Mouse (Mus musculus): ENCODE results near the gene Cftr. TPM values are rescaled to one million over a fixed set of nuclear protein-coding genes. Genes with fewer than 3 reads are reported as not detected.

The Cftr gene
- polyA plus RNA-seq, 1 experiment from 2014 or later = 7.4 TPM

DNA sequence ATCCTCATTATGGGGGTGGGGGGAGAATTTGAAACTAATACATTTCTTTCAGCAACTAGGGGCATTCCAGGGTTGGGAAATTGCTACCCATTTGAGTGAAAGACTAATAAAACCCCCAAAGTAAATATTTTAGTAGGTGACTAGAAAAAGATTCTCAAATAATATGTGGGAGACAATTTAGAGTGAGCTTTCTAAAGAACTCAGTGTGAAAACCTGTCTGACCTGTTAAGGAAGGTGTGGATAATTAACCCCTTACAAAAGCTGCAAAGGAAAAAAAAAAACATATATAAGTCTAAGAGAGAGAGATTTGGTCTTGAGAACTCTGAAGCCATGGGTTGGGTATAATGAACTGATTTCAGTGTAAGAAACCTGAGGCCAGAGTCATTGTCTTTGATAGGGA, 167.8 kb downstream of the Cftr start:
- no peak overlapping the region for H3K4me3 ChIP-seq (ENCODE audit: low read depth, low read length)
- H3K27me3 ChIP-seq (replicated peaks; ENCODE audit: control insufficient read depth, insufficient read depth, low read length) = no peaks in the 10 kb centered on the region
- no peak overlapping the region for H3K9ac ChIP-seq (ENCODE audit: low read depth, low read length)
- ATAC-seq = no peak
- no peaks in the 10 kb centered on the region for H3K4me1 ChIP-seq (replicated peaks; ENCODE audit: control insufficient read depth, insufficient read depth, low read length)
- no peak for TF ChIP-seq CTCF (IDR thresholded peaks at IDR 0.05; ENCODE audit: low read depth)
- H3K4me2 ChIP-seq (replicated peaks; ENCODE audit: low read depth) = no peak overlapping the region
- no peaks in the 10 kb centered on the region for H3K9me3 ChIP-seq (ENCODE audit: control insufficient read depth)
- H3K27ac ChIP-seq (ENCODE audit: low read depth, low read length) = no peak overlapping the region
- H3K36me3 ChIP-seq (ENCODE audit: control insufficient read depth, insufficient read depth) = no peaks in the 10 kb centered on the region

GRCm38 (mm10) chr6:18344272-18344671, 173.8 kb downstream of the Cftr start:
- ATAC-seq = no peak
- no peak overlapping the region for H3K4me2 ChIP-seq (replicated peaks; ENCODE audit: low read depth)
- H3K4me1 ChIP-seq (replicated peaks; ENCODE audit: control insufficient read depth, insufficient read depth, low read length) = no peaks in the 10 kb centered on the region
- 89% methylated on average over 2 of the region's 2 CpGs for WGBS
- no peak for TF ChIP-seq CTCF (IDR thresholded peaks at IDR 0.05; ENCODE audit: low read depth)
- no peaks in the 10 kb centered on the region for H3K9me3 ChIP-seq (ENCODE audit: control insufficient read depth)
- H3K27ac ChIP-seq (ENCODE audit: low read depth, low read length) = no peak overlapping the region
- H3K9ac ChIP-seq (ENCODE audit: low read depth, low read length) = no peak overlapping the region
- no peak overlapping the region for H3K4me3 ChIP-seq (ENCODE audit: low read depth, low read length)
- no peaks in the 10 kb centered on the region for H3K36me3 ChIP-seq (ENCODE audit: control insufficient read depth, insufficient read depth)
- H3K27me3 ChIP-seq (replicated peaks; ENCODE audit: control insufficient read depth, insufficient read depth, low read length) = no peaks in the 10 kb centered on the region

GRCm38 (mm10) chr6:18349153-18349858, 178.8 kb downstream of the Cftr start:
- no peaks in the 10 kb centered on the region for H3K27me3 ChIP-seq (replicated peaks; ENCODE audit: control insufficient read depth, insufficient read depth, low read length)
- peaks cover 3% of the 10 kb centered on the region; the same call in 1 of the 2 replicates for H3K4me1 ChIP-seq (replicated peaks; ENCODE audit: control insufficient read depth, insufficient read depth, low read length)
- H3K4me3 ChIP-seq (ENCODE audit: low read depth, low read length) = no peak overlapping the region
- 48% methylated on average over 3 of the region's 3 CpGs for WGBS
- no peaks in the 10 kb centered on the region for H3K9me3 ChIP-seq (ENCODE audit: control insufficient read depth)
- H3K9ac ChIP-seq (ENCODE audit: low read depth, low read length) = no peak overlapping the region
- H3K4me2 ChIP-seq (replicated peaks; ENCODE audit: low read depth) = no peak overlapping the region
- no peaks in the 10 kb centered on the region for H3K36me3 ChIP-seq (ENCODE audit: control insufficient read depth, insufficient read depth)
- peak; percentile 91 for ATAC-seq
- H3K27ac ChIP-seq (ENCODE audit: low read depth, low read length) = peak overlapping the region; percentile 64
- TF ChIP-seq CTCF (IDR thresholded peaks at IDR 0.05; ENCODE audit: low read depth) = no peak

- TF ChIP-seq CTCF (IDR thresholded peaks at IDR 0.05; ENCODE audit: low read depth) = no peak
- no peaks in the 10 kb centered on the region for H3K4me1 ChIP-seq (replicated peaks; ENCODE audit: control insufficient read depth, insufficient read depth, low read length)
- WGBS = 34% methylated on average over 1 of the region's 1 CpGs
- no peak overlapping the region for H3K4me2 ChIP-seq (replicated peaks; ENCODE audit: low read depth)
- no peak overlapping the region for H3K9ac ChIP-seq (ENCODE audit: low read depth, low read length)
- H3K9me3 ChIP-seq (ENCODE audit: control insufficient read depth) = no peaks in the 10 kb centered on the region
- H3K27ac ChIP-seq (ENCODE audit: low read depth, low read length) = no peak overlapping the region
- peak; percentile 69 for ATAC-seq
- no peaks in the 10 kb centered on the region for H3K36me3 ChIP-seq (ENCODE audit: control insufficient read depth, insufficient read depth)
- no peaks in the 10 kb centered on the region for H3K27me3 ChIP-seq (replicated peaks; ENCODE audit: control insufficient read depth, insufficient read depth, low read length)
- H3K4me3 ChIP-seq (ENCODE audit: low read depth, low read length) = no peak overlapping the region
Measured at GRCm38 (mm10) chr6:18360154-18360553, 189.7 kb downstream of the Cftr start.

DNA sequence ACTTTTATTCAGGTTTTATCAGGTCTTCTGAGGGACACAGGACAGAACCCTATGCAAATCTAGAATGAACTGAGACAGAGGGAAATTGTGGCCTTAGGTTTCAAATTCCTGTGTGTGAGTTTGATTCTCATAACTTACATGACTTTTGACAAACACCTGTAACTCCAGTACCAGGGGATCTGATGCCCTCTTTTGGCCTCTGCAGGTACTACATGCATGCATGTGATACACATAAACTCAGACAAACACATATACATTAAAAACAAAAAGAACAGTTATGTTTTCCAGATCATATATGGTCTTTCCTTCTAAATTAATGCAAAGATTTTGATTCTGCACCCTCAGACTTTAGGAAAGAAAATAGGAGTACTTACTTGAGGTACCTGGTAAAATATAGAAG, 190.5 kb downstream of the Cftr start:
- H3K4me2 ChIP-seq (replicated peaks; ENCODE audit: low read depth) = no peak overlapping the region
- H3K4me1 ChIP-seq (replicated peaks; ENCODE audit: control insufficient read depth, insufficient read depth, low read length) = no peaks in the 10 kb centered on the region
- no peaks in the 10 kb centered on the region for H3K36me3 ChIP-seq (ENCODE audit: control insufficient read depth, insufficient read depth)
- no peak overlapping the region for H3K4me3 ChIP-seq (ENCODE audit: low read depth, low read length)
- TF ChIP-seq CTCF (IDR thresholded peaks at IDR 0.05; ENCODE audit: low read depth) = peak; percentile 51
- H3K9ac ChIP-seq (ENCODE audit: low read depth, low read length) = no peak overlapping the region
- H3K27me3 ChIP-seq (replicated peaks; ENCODE audit: control insufficient read depth, insufficient read depth, low read length) = no peaks in the 10 kb centered on the region
- H3K9me3 ChIP-seq (ENCODE audit: control insufficient read depth) = no peaks in the 10 kb centered on the region
- no peak overlapping the region for H3K27ac ChIP-seq (ENCODE audit: low read depth, low read length)
- ATAC-seq = no peak

- Histone ChIP-seq H3K4me3 (ENCODE audit: low read depth, low read length) (no peak overlapping the region), H3K27me3 (replicated peaks; ENCODE audit: control insufficient read depth, insufficient read depth, low read length) (no peaks in the 10 kb centered on the region), H3K36me3 (ENCODE audit: control insufficient read depth, insufficient read depth) (no peaks in the 10 kb centered on the region), H3K9ac (ENCODE audit: low read depth, low read length) (no peak overlapping the region), H3K9me3 (ENCODE audit: control insufficient read depth) (no peaks in the 10 kb centered on the region), H3K4me2 (replicated peaks; ENCODE audit: low read depth) (no peak overlapping the region), H3K27ac (ENCODE audit: low read depth, low read length) (no peak overlapping the region), H3K4me1 (replicated peaks; ENCODE audit: control insufficient read depth, insufficient read depth, low read length) (no peaks in the 10 kb centered on the region)
- no peak for ATAC-seq
- TF ChIP-seq CTCF (IDR thresholded peaks at IDR 0.05; ENCODE audit: low read depth) = no peak
- 84% methylated on average over 5 of the region's 5 CpGs for WGBS
Measured at GRCm38 (mm10) chr6:18362232-18362631, 191.7 kb downstream of the Cftr start.

DNA sequence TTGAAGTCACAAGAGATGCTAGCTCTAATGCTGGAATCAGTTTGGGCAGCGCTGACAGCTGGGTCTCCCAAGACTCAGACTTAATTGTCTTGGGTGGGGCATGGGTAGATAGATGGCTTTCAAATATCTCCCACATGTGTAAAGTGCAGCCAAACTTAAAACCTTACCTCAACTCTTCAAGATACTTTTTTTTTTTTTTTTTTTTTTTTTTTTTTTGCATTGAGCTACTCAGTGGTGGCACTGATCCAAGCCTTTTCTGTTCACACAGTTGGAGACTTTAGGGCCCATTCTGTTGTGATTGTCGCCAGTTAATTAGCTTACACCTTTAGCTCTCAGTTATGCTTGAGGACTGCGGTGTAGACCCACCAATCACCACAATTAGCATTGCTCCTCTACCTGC, 198.6 kb downstream of the Cftr start:
- WGBS = 88% methylated on average over 3 of the region's 3 CpGs
- TF ChIP-seq CTCF (IDR thresholded peaks at IDR 0.05; ENCODE audit: low read depth) = no peak
- H3K9ac ChIP-seq (ENCODE audit: low read depth, low read length) = no peak overlapping the region
- H3K36me3 ChIP-seq (ENCODE audit: control insufficient read depth, insufficient read depth) = no peaks in the 10 kb centered on the region
- no peaks in the 10 kb centered on the region for H3K9me3 ChIP-seq (ENCODE audit: control insufficient read depth)
- H3K27me3 ChIP-seq (replicated peaks; ENCODE audit: control insufficient read depth, insufficient read depth, low read length) = no peaks in the 10 kb centered on the region
- no peak for ATAC-seq
- H3K4me2 ChIP-seq (replicated peaks; ENCODE audit: low read depth) = no peak overlapping the region
- H3K27ac ChIP-seq (ENCODE audit: low read depth, low read length) = no peak overlapping the region
- no peaks in the 10 kb centered on the region for H3K4me1 ChIP-seq (replicated peaks; ENCODE audit: control insufficient read depth, insufficient read depth, low read length)
- no peak overlapping the region for H3K4me3 ChIP-seq (ENCODE audit: low read depth, low read length)
